Mouse (Mus musculus) frontal cortex, postnatal 14 days (tissue): ENCODE results near the gene Pkhd1.
A peak's percentile ranks its signal among the peaks of the same experiment; 100 is the strongest.
"Not testable (repeated sequence)": the region's sequence is repeated elsewhere in the genome, so short reads cannot be mapped to it uniquely, and the experiment has no call there.

ENCODE experiments used
- DNase-seq, 2 experiments: peaks; one replicate each; pipeline ENCODE4 v3.0.0; 2022; ENCODE audit warnings: low spot score in 2 of 2

Pkhd1 gene

GRCm38 (mm10) chr1:20486087-20486486, 131.8 kb downstream of the Pkhd1 start:
- no peak for DNase-seq

- no peak for DNase-seq
Measured at GRCm38 (mm10) chr1:20481843-20482242, 136.0 kb downstream of the Pkhd1 start.

GRCm38 (mm10) chr1:20478695-20479094, 139.2 kb downstream of the Pkhd1 start:
- no peak for DNase-seq

GRCm38 (mm10) chr1:20478266-20478659, 139.6 kb downstream of the Pkhd1 start:
- DNase-seq: no peak

- DNase-seq: peak in 1 of 2 experiments; percentile 4
Measured at GRCm38 (mm10) chr1:20477561-20478265, 140.2 kb downstream of the Pkhd1 start.

- DNase-seq: no peak
Measured at GRCm38 (mm10) chr1:20470770-20471169, 147.1 kb downstream of the Pkhd1 start.

GRCm38 (mm10) chr1:20470317-20470716, 147.5 kb downstream of the Pkhd1 start:
- no peak for DNase-seq

GRCm38 (mm10) chr1:20466481-20466880, 151.4 kb downstream of the Pkhd1 start:
- DNase-seq: no peak

GRCm38 (mm10) chr1:20454621-20455020, 163.2 kb downstream of the Pkhd1 start:
- no peak for DNase-seq

GRCm38 (mm10) chr1:20450074-20450473, 167.8 kb downstream of the Pkhd1 start:
- DNase-seq: peak; percentile 25 to 46

- DNase-seq: not testable (repeated sequence)
Measured at GRCm38 (mm10) chr1:20432026-20432425, 185.8 kb downstream of the Pkhd1 start.

GRCm38 (mm10) chr1:20429056-20429394, 188.8 kb downstream of the Pkhd1 start:
- no peak for DNase-seq

- no peak for DNase-seq
Measured at GRCm38 (mm10) chr1:20428370-20429055, 189.4 kb downstream of the Pkhd1 start.

- DNase-seq: no peak
Measured at GRCm38 (mm10) chr1:20409411-20409967, 208.4 kb downstream of the Pkhd1 start.

GRCm38 (mm10) chr1:20398319-20398718, 219.5 kb downstream of the Pkhd1 start:
- no peak for DNase-seq

- no peak for DNase-seq
Measured at GRCm38 (mm10) chr1:20364437-20364836, 253.4 kb downstream of the Pkhd1 start.

- DNase-seq: no peak
Measured at GRCm38 (mm10) chr1:20344651-20345050, 273.2 kb downstream of the Pkhd1 start.

- DNase-seq: peak in 1 of 2 experiments; percentile 68
Measured at GRCm38 (mm10) chr1:20311485-20311884, 306.4 kb downstream of the Pkhd1 start.

- DNase-seq: no peak
Measured at GRCm38 (mm10) chr1:20310925-20311324, 306.9 kb downstream of the Pkhd1 start.

GRCm38 (mm10) chr1:20306116-20306515, 311.7 kb downstream of the Pkhd1 start:
- DNase-seq: no peak

- DNase-seq: peak in 1 of 2 experiments; percentile 11
Measured at GRCm38 (mm10) chr1:20302943-20303578, 314.8 kb downstream of the Pkhd1 start.

- DNase-seq: no peak
Measured at GRCm38 (mm10) chr1:20302187-20302942, 315.5 kb downstream of the Pkhd1 start.
